In the genomic region with DNA sequence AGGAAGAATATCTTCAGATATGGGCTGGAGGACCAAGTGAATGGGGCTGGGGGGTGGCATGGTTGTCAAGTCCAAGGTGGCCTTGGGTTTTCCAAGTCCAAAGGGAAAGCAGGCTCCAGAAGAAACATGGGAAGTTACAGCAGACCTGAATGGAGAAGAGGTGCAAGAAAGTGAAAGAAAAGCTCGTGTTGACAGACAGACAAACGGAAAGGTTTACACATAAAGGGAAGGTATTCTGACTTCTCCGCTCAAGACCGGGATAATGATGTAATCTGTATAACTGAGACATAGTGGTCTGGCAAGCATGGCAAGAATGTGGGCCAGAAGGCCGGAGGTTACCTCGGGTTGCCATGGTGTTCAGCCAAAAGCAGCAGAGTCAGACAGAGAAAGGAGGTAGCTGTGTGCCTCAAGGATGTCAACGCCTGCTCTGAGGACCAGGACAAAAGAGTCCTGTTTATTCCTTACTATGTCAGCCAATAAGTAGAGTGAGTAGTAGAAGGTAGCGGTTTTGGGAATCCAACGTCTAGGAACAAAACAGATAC, we compare ENCODE assay signal across 12 mouse cellular contexts.
A peak's percentile ranks its signal among the peaks of the same experiment; 100 is the strongest.
DNase-seq lines count a peak whose midpoint lies in the region; ATAC-seq lines count a peak whose summit lies in the region.
"Had no signal": no experiment of that assay in that cellular context is flagged by ENCODE, and none has a peak within 500 bp of the region (broad histone marks: within the 10 kb centered on the region; RNA-seq: fewer than 3 reads in every experiment).

No protein-coding gene starts in this region.

- ATAC-seq in cerebellum, adult (ENCODE audit: insufficient number of reproducible peaks, low FRiP score, low TSS enrichment), result no peak
- ATAC-seq: forebrain, embryonic 16.5 days; intestine, embryonic 15.5 days had no signal

- peak; percentile 79 for DNase-seq in heart, adult 11 months
- no peak for DNase-seq in heart, adult 9 months (ENCODE audit: low spot score in 2 of 2)
- peak; percentile 16 for DNase-seq in lung, postnatal 36 days
- no peak for DNase-seq in lung, postnatal 14 days
- peak; percentile 3 for DNase-seq in fat pad, adult 2 months (ENCODE audit: extremely low read depth, low read depth, low spot score)
- no peak for DNase-seq in ovary, postnatal 14 days (ENCODE audit: low spot score)
- DNase-seq: kidney, postnatal 4 days; retina, postnatal 1 day; right cerebral cortex, postnatal 4 days had no signal

Comparison
In these comparisons a context has a peak if more than half of its experiments do, and no peak if none do; other contexts are left out.
1. DNase-seq: peak in heart, adult 11 months (single experiment), lung, postnatal 36 days (single experiment) and fat pad, adult 2 months (single experiment); none in heart, adult 9 months (0 of 2), lung, postnatal 14 days (single experiment) and ovary, postnatal 14 days (single experiment).